Mouse (Mus musculus) NIH3T3 (cell line): ENCODE measurements at regions not wholly inside any gene's neighbourhood (a gene's known extent, or its start where the extent isn't known, plus 50 kb on each side); places are given as distances from the start of the nearest gene placed in this dataset.
A peak's percentile ranks its signal among the peaks of the same experiment; 100 is the strongest.

Experiments
- DNase-seq: peaks from one replicate; pipeline ENCODE4 v3.0.0-alpha.2; 2012; ENCODE audit warnings: low read depth

DNA sequence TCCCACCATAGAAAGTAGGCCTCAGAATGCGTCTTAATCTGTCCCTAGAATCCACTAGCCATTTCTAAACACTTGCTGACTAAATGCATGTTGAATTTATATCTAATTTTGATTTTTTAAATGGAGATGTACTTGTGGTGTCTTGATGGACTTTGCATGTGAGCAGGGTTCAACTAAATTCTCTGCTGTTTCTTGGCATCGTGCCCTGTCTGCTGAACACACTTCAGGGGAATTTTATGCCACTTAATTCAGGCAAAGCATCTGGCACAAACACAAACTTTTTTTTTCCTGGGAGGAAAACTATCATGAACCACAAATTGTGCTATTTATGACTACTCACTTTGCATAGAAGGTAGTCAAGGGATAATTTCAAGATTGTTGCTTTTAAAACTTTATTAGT, 87.7 kb downstream of the Stc2 start:
- DNase-seq, result peak; percentile 2

DNA sequence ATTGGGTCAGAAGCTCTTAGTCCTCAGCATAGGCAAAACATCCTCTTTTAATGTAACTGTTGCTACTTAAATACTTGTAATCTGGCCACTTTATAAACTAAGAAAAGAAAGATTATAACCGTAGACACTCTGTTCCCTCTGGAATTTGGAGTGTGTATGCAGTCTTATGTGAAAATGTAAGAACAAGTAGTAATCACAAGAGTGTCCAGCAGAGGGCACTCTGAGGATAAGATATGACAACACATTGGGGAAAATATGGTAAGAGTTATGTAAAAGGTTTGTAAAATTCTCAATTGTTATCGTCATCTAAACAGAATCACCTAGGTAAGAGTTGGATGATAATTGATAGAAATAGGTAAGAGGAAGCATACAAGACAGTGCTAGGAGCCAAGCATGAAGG, 66.2 kb upstream of the Gm17332 start:
- peak; percentile 95 for DNase-seq
